Mouse (Mus musculus) C2C12 (cell line): Measurements from ENCODE around the gene Foxl1. TPM values are rescaled to one million over a fixed set of nuclear protein-coding genes. Genes with fewer than 3 reads are reported as not detected.
A peak's percentile ranks its signal among the peaks of the same experiment; 100 is the strongest.

Source experiments
- H3K27me3 ChIP-seq: one replicate; pipeline ENCODE4 v1.6.1; 2011; ENCODE audit not compliant: control insufficient read depth, insufficient read depth, insufficient read length
- H3K36me3 ChIP-seq: one replicate; pipeline ENCODE4 v1.6.1; 2011; ENCODE audit not compliant: control insufficient read depth, insufficient read depth
- H3K4me3 ChIP-seq: one replicate; pipeline ENCODE4 v1.5.1; 2011; ENCODE audit warnings: mild to moderate bottlenecking, control low read depth; ENCODE audit not compliant: poor library complexity, insufficient read depth, severe bottlenecking
- H3K79me2 ChIP-seq: one replicate; pipeline ENCODE4 v1.6.1; 2011; ENCODE audit not compliant: control insufficient read depth, insufficient read depth
- H3K79me3 ChIP-seq: one replicate; pipeline ENCODE4 v1.6.1; 2011; ENCODE audit warnings: low read depth, control low read depth
- H3ac ChIP-seq: one replicate; pipeline ENCODE3; 2011; ENCODE audit warnings: low read depth; ENCODE audit not compliant: control insufficient read depth, insufficient read length
- CEBPB ChIP-seq: IDR thresholded peaks from one replicate; pipeline ENCODE4 v1.6.1; 2011; ENCODE audit warnings: low read depth, mild to moderate bottlenecking, control low read depth, moderate library complexity
- CTCF ChIP-seq: IDR thresholded peaks from one replicate; pipeline ENCODE4 v1.5.1; 2011; ENCODE audit not compliant: control insufficient read depth, insufficient read depth, insufficient read length
- FOSL1 ChIP-seq: IDR thresholded peaks from one replicate; pipeline ENCODE4 v1.8.0; 2011; ENCODE audit warnings: mild to moderate bottlenecking, low read length; ENCODE audit not compliant: poor library complexity, insufficient read depth, severe bottlenecking
- MAX ChIP-seq: IDR thresholded peaks from one replicate; pipeline ENCODE4 v1.6.1; 2011; ENCODE audit warnings: mild to moderate bottlenecking, control low read depth
- MYOD1 ChIP-seq: IDR thresholded peaks from one replicate; pipeline ENCODE4 v1.6.1; 2011; ENCODE audit warnings: low read depth; ENCODE audit not compliant: control insufficient read depth, insufficient read length
- MYOG ChIP-seq: IDR thresholded peaks from one replicate; pipeline ENCODE4 v1.6.1; 2011; ENCODE audit not compliant: control insufficient read depth, insufficient read length; ENCODE audit errors: extremely low read depth
- USF1 ChIP-seq: IDR thresholded peaks from one replicate; pipeline ENCODE4 v1.6.1; 2011; ENCODE audit warnings: low read depth, mild to moderate bottlenecking, control low read depth, moderate library complexity
- polyA plus RNA-seq: library from polyadenylated mRNA; unstranded; fragments of >200 nt; fragmentation: generic; extraction: Trizol; gene quantifications from one replicate; pipeline ENCODE4 v1.2.1, GENCODE M21; 2012; ENCODE audit warnings: missing spikeins

Gene Foxl1
- polyA plus RNA-seq, 1 experiment, result 6.1 TPM

DNA sequence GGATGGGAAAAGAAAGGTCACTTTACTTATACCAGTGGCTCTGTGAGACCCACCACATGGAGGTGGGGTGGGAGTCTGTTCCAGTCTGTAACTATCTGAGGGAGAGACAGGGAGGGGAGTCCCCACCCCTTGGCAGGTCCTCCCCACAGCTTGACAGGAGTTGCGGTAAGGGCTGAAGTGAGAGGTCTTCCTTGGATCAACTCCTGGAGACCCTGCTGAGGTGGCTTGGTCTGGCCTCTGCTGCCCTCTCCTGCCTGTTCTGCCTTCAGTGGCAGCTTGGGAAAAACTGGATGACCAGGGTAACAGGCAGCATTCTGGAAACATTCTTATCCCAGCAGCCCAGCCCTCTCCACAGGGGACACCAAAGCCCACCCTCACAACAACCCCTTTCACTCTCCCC lies 37.0 kb upstream of the Foxl1 start:
- Histone ChIP-seq H3K4me3 (no peak overlapping the region), H3ac (no peak overlapping the region), H3K79me3 (no peaks in the 10 kb centered on the region), H3K79me2 (no peaks in the 10 kb centered on the region), H3K36me3 (no peaks in the 10 kb centered on the region), H3K27me3 (peaks cover 63% of the 10 kb centered on the region)
- TF ChIP-seq CTCF, result no peak
- TF ChIP-seq FOSL1, result no peak
- no peak for TF ChIP-seq MAX
- TF ChIP-seq MYOG, result no peak
- TF ChIP-seq MYOD1, result no peak
- no peak for TF ChIP-seq USF1
- no peak for TF ChIP-seq CEBPB

- Histone ChIP-seq H3K79me2 (no peaks in the 10 kb centered on the region), H3K36me3 (no peaks in the 10 kb centered on the region), H3K79me3 (no peaks in the 10 kb centered on the region), H3K27me3 (peaks cover 50% of the 10 kb centered on the region), H3ac (no peak overlapping the region), H3K4me3 (no peak overlapping the region)
- TF ChIP-seq MAX, result no peak
- no peak for TF ChIP-seq CEBPB
- TF ChIP-seq USF1, result no peak
- TF ChIP-seq CTCF, result no peak
- no peak for TF ChIP-seq FOSL1
- TF ChIP-seq MYOD1, result no peak
- no peak for TF ChIP-seq MYOG
Observed at GRCm38 (mm10) chr8:121092141-121092540, 35.6 kb upstream of the Foxl1 start.

GRCm38 (mm10) chr8:121092627-121093026 lies 35.1 kb upstream of the Foxl1 start:
- TF ChIP-seq CTCF, result peak; percentile 59
- TF ChIP-seq MYOD1, result no peak
- Histone ChIP-seq H3K36me3 (peaks cover 1% of the 10 kb centered on the region), H3K4me3 (no peak overlapping the region), H3ac (no peak overlapping the region), H3K79me2 (no peaks in the 10 kb centered on the region), H3K27me3 (peaks cover 45% of the 10 kb centered on the region), H3K79me3 (no peaks in the 10 kb centered on the region)

GRCm38 (mm10) chr8:121093496-121093895 lies 34.2 kb upstream of the Foxl1 start:
- Histone ChIP-seq H3ac (no peak overlapping the region), H3K36me3 (peaks cover 8% of the 10 kb centered on the region), H3K79me3 (no peaks in the 10 kb centered on the region), H3K79me2 (no peaks in the 10 kb centered on the region), H3K4me3 (no peak overlapping the region), H3K27me3 (peaks cover 40% of the 10 kb centered on the region)
- TF ChIP-seq FOSL1 (no peak), MAX (no peak), MYOG (no peak), CTCF (no peak), USF1 (no peak), MYOD1 (no peak), CEBPB (no peak)

DNA sequence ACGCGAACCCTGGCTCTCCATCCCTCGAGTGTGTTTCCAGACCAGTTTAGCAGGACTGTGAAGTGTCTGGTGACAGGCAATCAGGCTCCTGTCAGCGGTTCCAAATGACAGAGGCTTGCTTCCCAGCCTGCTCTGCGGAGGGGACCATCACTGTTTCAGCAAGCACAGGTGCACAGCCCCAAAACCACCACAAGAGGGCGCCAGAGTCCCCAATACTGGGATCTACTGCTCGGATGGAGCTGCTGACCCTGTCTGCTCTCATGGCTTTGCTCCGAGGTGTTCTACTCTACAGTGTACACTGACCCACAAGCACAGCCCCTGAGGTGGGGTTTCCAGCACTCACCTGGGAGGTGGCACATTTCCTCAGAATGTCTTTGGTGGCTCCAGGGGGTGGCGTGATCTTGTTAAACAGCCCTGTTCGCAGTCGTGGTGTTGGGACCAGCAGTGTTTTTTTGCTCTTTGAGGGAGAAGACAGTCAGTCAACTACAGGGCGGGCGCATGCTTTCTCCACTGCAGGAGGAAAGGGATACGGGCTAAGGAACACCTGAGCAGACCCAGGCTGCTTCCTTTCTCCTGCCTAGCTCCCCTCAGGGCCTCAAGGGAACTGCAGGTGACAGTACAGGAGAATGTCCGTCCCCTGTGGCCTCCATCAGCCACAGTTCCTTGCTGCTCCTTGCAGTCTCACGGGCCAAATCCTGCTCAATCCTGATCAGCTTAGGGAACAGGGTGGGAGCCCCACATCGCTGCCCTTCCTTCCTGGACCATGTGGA lies 23.5 kb upstream of the Foxl1 start:
- Histone ChIP-seq H3ac (no peak overlapping the region), H3K36me3 (peaks cover 43% of the 10 kb centered on the region), H3K4me3 (no peak overlapping the region), H3K79me3 (no peaks in the 10 kb centered on the region), H3K27me3 (no peaks in the 10 kb centered on the region), H3K79me2 (peaks cover 19% of the 10 kb centered on the region)
- TF ChIP-seq MAX, result no peak
- TF ChIP-seq CTCF, result peak; percentile 95
- TF ChIP-seq MYOG, result no peak
